Mouse (Mus musculus) gonadal fat pad, adult 2 months (tissue): ENCODE results near the gene Zfp764. TPM values are rescaled to one million over a fixed set of nuclear protein-coding genes. Genes with fewer than 3 reads are reported as not detected.
"Not testable (repeated sequence)": the region's sequence is repeated elsewhere in the genome, so short reads cannot be mapped to it uniquely, and the experiment has no call there.

Experiments
- DNase-seq: peaks from one replicate; pipeline ENCODE4 v3.0.0-alpha.2; 2012; ENCODE audit warnings: low read depth
- polyA plus RNA-seq: library from polyadenylated mRNA; depleted of rRNA; stranded (reverse); fragments of >200 nt; gene quantifications from 2 replicates; pipeline ENCODE4 v1.2.3, GENCODE M21; 2012

Zfp764 gene
- polyA plus RNA-seq, 1 experiment: 5.9 TPM

DNA sequence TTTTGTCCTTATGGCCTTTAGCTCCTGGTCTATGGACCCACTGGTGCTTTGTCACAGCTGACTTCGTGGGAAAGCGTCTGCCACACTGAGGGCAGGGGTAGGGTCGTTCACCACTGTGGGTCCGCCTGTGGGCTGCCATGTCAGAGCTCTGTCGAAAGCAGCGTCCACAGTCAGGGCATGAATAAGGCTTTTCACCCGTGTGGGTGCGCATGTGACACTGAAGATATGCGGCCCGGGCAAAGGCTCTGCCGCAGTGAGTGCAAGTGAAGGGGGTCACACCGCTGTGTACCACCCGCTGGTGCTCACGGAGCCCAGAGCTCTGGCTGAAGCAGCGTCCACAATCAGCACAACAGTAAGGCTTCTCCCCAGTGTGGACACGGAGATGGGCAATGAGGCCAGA lies 15.1 kb downstream of the Zfp764 start:
- DNase-seq: no peak

- DNase-seq: no peak
Observed at GRCm38 (mm10) chr7:127390306-127390705, 16.3 kb downstream of the Zfp764 start.

GRCm38 (mm10) chr7:127388201-127388600 lies 18.4 kb downstream of the Zfp764 start:
- not testable (repeated sequence) for DNase-seq

DNA sequence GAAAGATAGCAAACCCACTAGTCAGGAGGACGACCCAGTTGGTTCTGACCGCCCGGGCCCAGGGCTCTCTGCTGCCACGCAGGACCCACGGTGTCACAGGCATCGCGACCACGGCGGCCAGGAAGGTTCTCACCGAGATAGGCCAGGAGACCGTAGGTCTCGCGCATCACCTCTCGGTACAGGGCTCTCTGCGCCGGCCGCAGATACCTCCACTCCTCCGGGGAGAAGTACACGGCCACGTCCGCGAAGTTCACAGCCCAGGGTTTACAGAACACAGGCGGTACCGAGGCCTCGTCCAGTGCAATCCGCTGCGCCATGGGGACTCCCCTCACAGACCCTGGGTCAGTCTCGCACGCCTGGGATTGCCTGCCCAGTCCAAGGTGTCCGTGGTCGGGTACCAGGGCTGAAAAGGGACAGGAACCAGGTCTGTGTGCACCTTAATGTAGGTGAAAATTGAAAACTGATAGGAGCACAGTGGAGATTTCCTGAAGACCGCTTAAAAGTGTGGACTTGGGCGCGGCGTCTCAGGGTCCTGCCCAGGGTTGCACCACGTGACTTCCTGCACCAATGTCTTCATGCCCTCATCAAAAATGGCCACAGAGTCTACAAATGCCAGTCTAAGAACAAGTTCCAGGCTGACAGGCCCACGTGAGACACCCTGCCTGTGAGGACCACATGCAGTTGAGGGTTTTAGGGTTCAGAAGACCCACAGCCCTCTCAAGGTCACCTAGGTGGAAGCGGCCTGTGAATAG lies 19.8 kb downstream of the Zfp764 start, which contains the start of gene 9130019O22Rik:
9130019O22Rik (minus strand) TSS at position 526 of the 752 bp plus-strand sequence.
- DNase-seq: no peak

DNA sequence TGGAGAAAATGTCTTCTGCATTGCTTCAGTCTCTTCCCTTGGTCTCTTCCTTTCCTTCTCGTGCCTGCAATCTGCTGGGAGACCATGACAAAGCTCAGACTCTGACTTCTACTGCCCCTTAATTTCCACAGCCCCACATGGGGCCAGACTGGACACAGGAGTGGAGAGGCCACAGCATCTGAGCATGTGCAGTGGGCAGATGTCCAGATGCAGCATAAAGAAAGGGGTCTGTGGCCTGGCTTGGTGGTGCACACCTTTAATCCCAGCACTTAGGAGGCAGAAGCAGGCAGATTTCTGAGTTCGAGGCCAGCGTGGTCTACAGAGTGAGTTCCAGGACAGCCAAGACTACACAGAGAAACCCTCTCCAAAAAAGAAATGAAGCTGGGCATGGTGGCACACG lies 21.1 kb downstream of the Zfp764 start:
- DNase-seq: not testable (repeated sequence)

DNA sequence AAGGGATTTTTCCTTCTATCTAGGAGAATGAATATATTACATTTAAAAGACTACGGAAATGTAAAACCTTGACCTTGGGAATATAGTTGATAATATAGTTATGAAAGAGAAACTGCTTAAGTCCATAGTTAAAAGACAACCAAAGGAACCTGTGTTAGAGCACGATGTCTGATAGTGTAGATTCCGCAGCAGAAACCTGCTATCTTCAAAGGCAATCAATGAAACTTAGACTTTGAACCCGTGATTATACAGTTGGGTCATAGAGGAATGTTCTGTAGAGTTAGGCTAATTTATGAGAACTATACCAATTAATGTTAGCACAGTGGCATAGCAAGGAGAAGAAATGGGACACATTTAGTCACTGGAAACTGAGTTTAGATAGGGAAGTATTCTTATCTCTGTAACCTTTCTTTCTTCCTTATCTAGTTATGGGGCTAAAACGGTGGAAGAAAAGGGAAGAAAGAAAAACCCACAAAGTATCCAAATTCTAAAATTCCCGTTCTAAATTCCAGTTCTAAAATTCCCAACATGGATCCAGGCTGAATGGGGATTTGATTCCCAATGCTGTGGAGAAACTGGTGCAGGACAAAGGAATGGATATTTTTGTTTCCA lies 28.2 kb downstream of the Zfp764 start:
- DNase-seq: no peak

DNA sequence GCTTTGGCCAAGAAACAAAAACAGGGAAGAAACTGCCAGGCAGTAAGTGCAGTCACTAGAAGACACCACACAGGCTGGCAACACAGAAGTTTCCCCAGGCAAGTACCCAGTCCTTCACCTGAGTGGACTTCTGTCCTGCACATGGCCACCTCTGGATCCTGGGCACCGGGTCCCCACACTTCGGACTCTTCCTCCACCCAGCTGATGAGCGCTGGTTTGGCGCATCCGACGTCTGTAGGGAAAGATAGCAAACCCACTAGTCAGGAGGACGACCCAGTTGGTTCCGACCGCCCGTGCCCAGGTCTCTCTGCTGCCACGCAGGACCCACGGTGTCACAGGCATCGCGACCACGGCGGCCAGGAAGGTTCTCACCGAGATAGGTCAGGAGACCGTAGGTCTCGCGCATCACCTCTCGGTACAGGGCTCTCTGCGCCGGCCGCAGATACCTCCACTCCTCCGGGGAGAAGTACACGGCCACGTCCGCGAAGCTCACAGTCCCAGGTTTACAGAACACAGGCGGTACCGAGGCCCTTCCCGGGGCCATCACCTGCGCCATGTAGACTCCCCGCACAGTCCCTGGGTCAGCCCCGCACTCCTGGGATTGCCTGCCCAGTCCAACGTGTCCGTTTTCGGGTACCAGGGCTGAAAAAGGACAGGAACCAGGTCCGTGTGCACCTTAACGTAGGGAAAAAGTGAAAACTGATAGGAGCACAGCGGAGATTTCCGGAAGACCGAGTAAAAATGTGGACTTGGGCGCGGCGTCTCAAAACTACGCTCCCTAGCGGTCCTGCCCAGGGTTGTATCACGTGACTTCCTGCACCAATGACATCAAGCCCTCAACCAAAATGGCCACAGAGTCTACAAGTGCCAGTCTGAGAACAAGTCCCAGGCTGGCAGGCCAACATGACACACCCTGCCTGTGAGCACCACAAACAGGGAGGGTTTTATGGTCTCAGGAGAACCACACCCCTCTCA lies 31.1 kb downstream of the Zfp764 start, which contains the start of gene Zfp747:
Zfp747 (minus strand) TSS at position 780 of the 975 bp plus-strand sequence.
- DNase-seq: not testable (repeated sequence)

GRCm38 (mm10) chr7:127371870-127372269 lies 34.8 kb downstream of the Zfp764 start:
- DNase-seq: not testable (repeated sequence)

GRCm38 (mm10) chr7:127371213-127371612 lies 35.4 kb downstream of the Zfp764 start:
- DNase-seq: no peak

DNA sequence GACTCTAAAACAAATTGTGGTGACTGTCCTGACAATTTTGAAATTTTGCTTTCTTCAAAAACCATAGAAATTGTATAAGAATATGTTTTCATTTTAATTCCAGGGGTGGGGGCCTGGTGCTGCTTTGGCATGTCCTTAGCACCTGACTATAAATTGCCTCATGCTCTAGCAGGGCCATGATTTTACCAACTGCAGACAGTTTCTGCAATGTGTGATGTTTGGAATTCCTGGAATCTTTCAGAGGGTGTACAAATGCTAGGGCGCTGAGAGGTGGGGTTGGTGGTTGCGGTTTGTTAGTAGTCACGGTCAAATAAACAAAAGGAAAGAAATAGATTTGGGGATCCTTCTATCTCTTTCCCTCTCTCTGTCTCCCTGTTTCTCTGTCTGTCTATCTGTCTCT lies 40.4 kb downstream of the Zfp764 start:
- DNase-seq: no peak

- DNase-seq: no peak
Observed at GRCm38 (mm10) chr7:127364166-127364565, 42.5 kb downstream of the Zfp764 start.

GRCm38 (mm10) chr7:127363475-127363921 lies 43.1 kb downstream of the Zfp764 start:
- no peak for DNase-seq

- DNase-seq: not testable (repeated sequence)
Observed at GRCm38 (mm10) chr7:127362418-127362817, 44.2 kb downstream of the Zfp764 start.

- no peak for DNase-seq
Observed at GRCm38 (mm10) chr7:127361449-127361848, 45.2 kb downstream of the Zfp764 start.

DNA sequence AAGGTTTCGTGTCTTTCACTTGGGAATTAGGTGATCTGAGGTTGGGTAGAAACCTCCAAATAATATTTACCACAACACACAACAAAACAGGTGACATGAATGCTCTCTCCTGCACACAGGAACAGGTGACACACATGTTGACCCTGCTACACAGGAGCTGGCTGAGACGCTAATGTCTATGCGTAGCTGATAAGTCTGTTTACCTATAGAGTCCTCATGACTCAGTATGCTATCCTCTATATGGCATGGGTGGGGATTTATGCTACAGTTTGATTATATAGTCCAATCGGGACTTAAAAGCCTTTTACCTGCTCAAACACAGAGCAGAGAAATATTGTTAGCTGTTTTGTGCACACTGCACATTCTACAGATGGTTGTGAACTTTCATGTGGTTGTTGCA lies 46.4 kb downstream of the Zfp764 start:
- DNase-seq: no peak

DNA sequence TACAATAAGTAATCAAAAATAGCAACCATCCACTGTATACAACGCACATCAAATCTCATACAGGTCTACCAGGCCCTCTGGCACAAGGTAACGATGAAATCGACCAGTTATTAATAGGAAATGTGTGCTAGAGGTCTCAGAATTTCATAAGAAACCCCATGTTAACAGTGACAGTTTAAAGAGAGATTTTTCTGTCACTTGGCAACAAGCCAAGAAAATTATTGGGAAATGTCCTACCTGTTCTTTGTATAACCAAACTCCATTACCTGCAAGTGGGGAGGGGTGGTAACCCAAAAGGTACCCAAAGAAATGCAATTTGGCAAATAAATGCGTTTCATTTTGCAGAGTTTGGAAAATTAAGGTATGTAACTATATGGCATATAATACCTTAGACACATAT lies 48.1 kb downstream of the Zfp764 start:
- DNase-seq: no peak

- no peak for DNase-seq
Observed at GRCm38 (mm10) chr7:127357871-127358270, 48.8 kb downstream of the Zfp764 start.

GRCm38 (mm10) chr7:127355796-127356195 lies 50.8 kb downstream of the Zfp764 start:
- no peak for DNase-seq
